ENCODE assay signal across 16 mouse cellular contexts in the genomic region with DNA sequence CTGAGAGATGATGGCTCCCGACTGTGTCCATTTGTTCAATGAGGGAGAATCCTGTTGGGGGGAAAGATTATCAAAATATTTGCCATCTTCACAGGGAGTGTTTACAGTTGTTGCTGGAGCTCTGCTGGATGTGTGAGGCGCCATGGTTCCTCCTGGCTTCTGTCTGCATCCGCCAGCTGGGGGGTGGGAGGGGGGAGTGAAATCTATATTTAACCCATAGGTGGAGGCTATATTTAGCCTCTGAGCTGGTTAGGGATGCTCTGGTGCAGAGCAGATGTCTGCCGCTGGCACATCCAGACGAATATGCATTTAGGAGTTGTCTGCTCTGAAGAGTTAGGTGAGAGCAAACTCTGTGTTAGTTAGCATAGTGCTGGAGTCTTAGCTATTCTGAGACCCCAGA.
DNase-seq lines count a peak whose midpoint lies in the region; ATAC-seq and TF ChIP-seq lines count a peak whose summit lies in the region.
"Had no signal": no experiment of that assay in that cellular context is flagged by ENCODE, and none has a peak within 500 bp of the region (broad histone marks: within the 10 kb centered on the region; RNA-seq: fewer than 3 reads in every experiment).

No protein-coding gene starts in this region.

- no peak overlapping the region for H3K4me2 ChIP-seq in forebrain, embryonic 16.5 days (ENCODE audit: low read length)
- H3K4me2 ChIP-seq in heart, postnatal 0 days (ENCODE audit: low read depth, low read length) = no peak overlapping the region
- H3K4me2 ChIP-seq: liver, embryonic 15.5 days; stomach, embryonic 15.5 days had no signal

- DNase-seq in forebrain, embryonic 10.5 days (ENCODE audit: extremely low spot score, low spot score) = no peak
- peak; percentile 28 for DNase-seq in heart, postnatal 0 days (ENCODE audit: low spot score)
- no peak for DNase-seq in heart, adult 8-10 months (ENCODE audit: low spot score)
- DNase-seq in spleen, adult 2 months (ENCODE audit: low read depth in 1 of 2, low spot score in 2 of 2) = no peak
- no peak for DNase-seq in spleen, postnatal 36 days (ENCODE audit: low spot score in 2 of 2)
- DNase-seq in kidney, adult 18-20 months = no peak
- DNase-seq in adrenal gland, adult 2 months = no peak
- DNase-seq: cerebellum, adult 9-11 months; heart, postnatal 4 days; kidney, adult 2 months; layer of hippocampus, postnatal 36 days; right cerebral cortex, postnatal 14 days; thymus, postnatal 36 days had no signal

- no peak overlapping the region for H3K27ac ChIP-seq in forebrain, embryonic 16.5 days (ENCODE audit: low read length)
- H3K27ac ChIP-seq in forebrain, embryonic 10.5 days = no peak overlapping the region
- H3K27ac ChIP-seq in heart, postnatal 0 days (ENCODE audit: low read depth) = no peak overlapping the region
- peak overlapping the region; percentile 40 for H3K27ac ChIP-seq in spleen, adult 2 months (ENCODE audit: insufficient read depth, low read length)
- H3K27ac ChIP-seq: liver, embryonic 15.5 days; stomach, embryonic 15.5 days had no signal

- H3K9ac ChIP-seq in forebrain, embryonic 16.5 days (replicated peaks; ENCODE audit: low read depth, low read length) = no peak overlapping the region
- H3K9ac ChIP-seq in heart, postnatal 0 days (replicated peaks; ENCODE audit: low read depth, low read length) = no peak overlapping the region
- H3K9ac ChIP-seq: liver, embryonic 15.5 days; stomach, embryonic 15.5 days had no signal

- H3K9me3 ChIP-seq in forebrain, embryonic 16.5 days (ENCODE audit: control insufficient read depth, low read length) = no peaks in the 10 kb centered on the region
- H3K9me3 ChIP-seq in forebrain, embryonic 10.5 days = no peaks in the 10 kb centered on the region
- no peaks in the 10 kb centered on the region for H3K9me3 ChIP-seq in heart, postnatal 0 days (replicated peaks; ENCODE audit: control insufficient read depth, low read length)
- H3K9me3 ChIP-seq: liver, embryonic 15.5 days; stomach, embryonic 15.5 days had no signal

- no peak for TF ChIP-seq EP300 in heart, postnatal 0 days (IDR thresholded peaks at IDR 0.05; ENCODE audit: low read depth)

- H3K4me1 ChIP-seq in forebrain, embryonic 16.5 days (replicated peaks; ENCODE audit: control insufficient read depth, insufficient read depth, low read length) = no peaks in the 10 kb centered on the region
- peaks cover 4% of the 10 kb centered on the region for H3K4me1 ChIP-seq in forebrain, embryonic 10.5 days
- H3K4me1 ChIP-seq in heart, postnatal 0 days (ENCODE audit: control insufficient read depth, insufficient read depth) = peaks cover 10% of the 10 kb centered on the region; the same call in 1 of the 2 replicates
- H3K4me1 ChIP-seq in spleen, adult 2 months (ENCODE audit: control insufficient read depth, insufficient read depth, insufficient read length) = peaks cover 60% of the 10 kb centered on the region
- H3K4me1 ChIP-seq: liver, embryonic 15.5 days had no signal

- no peak for TF ChIP-seq CTCF in heart, postnatal 0 days (IDR thresholded peaks at IDR 0.05; ENCODE audit: low read depth)
- TF ChIP-seq CTCF in spleen, adult 2 months (IDR thresholded peaks at IDR 0.05; ENCODE audit: extremely low read depth, insufficient read depth, insufficient read length, insufficient replicate concordance) = no peak

- no peaks in the 10 kb centered on the region for H3K27me3 ChIP-seq in forebrain, embryonic 16.5 days (replicated peaks; ENCODE audit: control insufficient read depth, insufficient read depth, low read length)
- H3K27me3 ChIP-seq in forebrain, embryonic 10.5 days (ENCODE audit: poor library complexity, severe bottlenecking) = no peaks in the 10 kb centered on the region
- no peaks in the 10 kb centered on the region for H3K27me3 ChIP-seq in heart, postnatal 0 days (ENCODE audit: control insufficient read depth, insufficient read depth, low read length)
- no peaks in the 10 kb centered on the region for H3K27me3 ChIP-seq in spleen, adult 2 months (ENCODE audit: control insufficient read depth, insufficient read depth, low read length)
- H3K27me3 ChIP-seq: liver, embryonic 15.5 days; stomach, embryonic 15.5 days had no signal

- TF ChIP-seq POLR2A in spleen, adult 2 months (IDR thresholded peaks at IDR 0.05; ENCODE audit: low read depth, low read length) = no peak

- peak; percentile 66 for ATAC-seq in forebrain, embryonic 16.5 days
- ATAC-seq in heart, postnatal 0 days (ENCODE audit: insufficient read depth, low read depth) = no peak

- H3K4me3 ChIP-seq in forebrain, embryonic 16.5 days (replicated peaks; ENCODE audit: low read length) = no peak overlapping the region
- H3K4me3 ChIP-seq in forebrain, embryonic 10.5 days = no peak overlapping the region
- H3K4me3 ChIP-seq in heart, postnatal 0 days (ENCODE audit: low read depth, low read length) = no peak overlapping the region
- H3K4me3 ChIP-seq in spleen, adult 2 months (ENCODE audit: extremely low read depth, insufficient read depth, insufficient read length) = no peak overlapping the region
- H3K4me3 ChIP-seq: liver, embryonic 15.5 days; stomach, embryonic 15.5 days had no signal

- 65% methylated on average over 5 of the region's 5 CpGs for WGBS in forebrain, embryonic 16.5 days
- 85% methylated on average over 5 of the region's 5 CpGs for WGBS in forebrain, embryonic 10.5 days
- WGBS in heart, postnatal 0 days = 17% methylated on average over 5 of the region's 5 CpGs
- WGBS in spleen, adult 2 months = 32% methylated on average over 5 of the region's 5 CpGs

- no peaks in the 10 kb centered on the region for H3K36me3 ChIP-seq in forebrain, embryonic 16.5 days (ENCODE audit: control insufficient read depth, insufficient read depth)
- H3K36me3 ChIP-seq in forebrain, embryonic 10.5 days (replicated peaks) = no peaks in the 10 kb centered on the region
- H3K36me3 ChIP-seq in heart, postnatal 0 days (replicated peaks; ENCODE audit: control insufficient read depth, insufficient read depth, low read length) = no peaks in the 10 kb centered on the region
- no peaks in the 10 kb centered on the region for H3K36me3 ChIP-seq in spleen, adult 2 months (ENCODE audit: control insufficient read depth, insufficient read depth, low read length)
- H3K36me3 ChIP-seq: liver, embryonic 15.5 days; stomach, embryonic 15.5 days had no signal
